Mouse (Mus musculus) 3134 (cell line): ENCODE measurements around the gene Dis3l2.

ENCODE experiments used
- DNase-seq: peaks from one replicate; pipeline ENCODE4 v3.0.0-alpha.2; 2011; ENCODE audit warnings: low spot score; ENCODE audit not compliant: insufficient read length; ENCODE audit errors: extremely low read depth

The Dis3l2 gene

DNA sequence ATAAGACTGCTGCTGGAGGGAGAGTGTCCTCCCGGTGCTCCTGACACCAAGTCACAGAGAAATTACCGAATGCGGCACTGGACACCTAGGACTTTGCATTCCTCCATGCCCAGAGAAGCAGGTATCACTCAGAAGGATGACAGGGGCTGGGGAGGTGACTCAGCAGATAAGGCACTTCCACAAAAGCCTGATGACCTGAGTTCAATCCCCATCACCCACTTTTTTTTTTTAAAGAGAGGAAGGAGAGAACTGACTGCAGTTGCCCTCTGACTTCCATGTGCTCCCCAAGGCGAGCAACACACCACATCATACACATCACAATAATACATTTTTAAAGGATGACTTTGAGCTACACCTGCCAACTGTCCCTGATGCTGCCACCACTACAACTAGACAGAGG, 353.5 kb downstream of the Dis3l2 start:
- no peak for DNase-seq

DNA sequence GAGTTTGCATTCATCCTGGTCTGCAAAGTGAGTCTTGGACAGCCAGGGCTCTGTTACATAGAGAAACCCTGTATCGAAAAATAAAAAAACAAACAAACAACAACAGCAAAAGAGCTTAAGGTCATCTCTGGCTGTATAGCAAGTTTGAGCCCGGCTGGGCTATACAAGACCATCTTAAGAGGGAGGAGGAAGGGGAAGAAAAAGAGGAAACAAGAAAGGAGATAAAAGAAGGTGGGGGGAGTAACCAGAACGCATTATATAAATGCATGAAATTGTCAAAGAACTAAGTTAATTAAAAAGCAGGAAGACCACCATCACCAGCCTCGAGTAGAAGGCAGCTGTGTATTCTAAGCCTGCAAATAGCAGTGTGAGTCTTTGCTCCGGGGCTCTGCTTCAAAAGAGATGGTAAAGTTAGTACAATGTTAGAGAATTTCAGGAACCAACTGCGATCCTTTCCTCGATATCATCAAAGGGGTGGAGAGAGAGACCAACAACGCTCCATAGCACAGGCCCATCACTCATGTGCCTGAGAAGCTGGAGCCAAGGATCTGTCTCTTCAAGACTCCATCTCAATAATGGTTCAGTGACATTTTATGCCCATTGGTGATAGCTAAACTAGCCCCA, 355.5 kb downstream of the Dis3l2 start:
- no peak for DNase-seq

DNA sequence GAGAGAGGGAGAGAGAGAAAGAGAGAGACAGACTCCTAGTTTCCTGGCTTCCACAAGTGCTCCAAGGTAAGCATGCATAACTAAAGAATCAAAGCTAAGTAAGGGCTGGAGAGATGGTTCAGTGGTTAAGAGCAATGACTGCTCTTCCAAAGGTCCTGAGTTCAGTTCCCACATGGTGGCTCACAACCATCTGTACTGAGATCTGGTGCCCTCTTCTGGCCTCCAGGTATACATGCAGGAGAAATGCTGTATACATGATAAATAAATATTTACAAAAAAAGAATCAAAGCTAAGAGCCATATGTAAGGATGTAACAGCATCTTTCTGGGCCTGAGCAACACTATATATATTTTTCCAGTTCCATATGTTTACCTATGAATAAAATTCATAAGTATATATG, 357.3 kb downstream of the Dis3l2 start:
- DNase-seq = no peak

DNA sequence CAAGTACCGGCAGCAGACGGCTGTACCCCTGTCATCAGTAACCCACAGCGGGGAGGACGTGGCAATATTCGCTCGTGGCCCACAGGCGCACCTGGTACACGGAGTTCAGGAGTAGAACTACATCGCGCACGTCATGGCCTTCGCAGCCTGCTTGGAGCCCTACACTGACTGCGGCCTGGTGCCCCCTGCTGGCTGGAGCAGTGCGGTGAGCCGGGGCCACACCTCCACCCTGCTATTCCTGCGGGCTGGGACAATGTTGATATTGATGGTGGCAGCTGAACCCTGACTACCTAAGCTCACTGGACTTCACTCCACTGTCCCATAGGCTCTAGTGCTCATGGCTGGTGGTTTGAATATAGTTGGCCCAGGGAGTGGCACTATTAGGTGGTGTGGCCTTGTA, 367.1 kb downstream of the Dis3l2 start:
- DNase-seq = peak; percentile 30

DNA sequence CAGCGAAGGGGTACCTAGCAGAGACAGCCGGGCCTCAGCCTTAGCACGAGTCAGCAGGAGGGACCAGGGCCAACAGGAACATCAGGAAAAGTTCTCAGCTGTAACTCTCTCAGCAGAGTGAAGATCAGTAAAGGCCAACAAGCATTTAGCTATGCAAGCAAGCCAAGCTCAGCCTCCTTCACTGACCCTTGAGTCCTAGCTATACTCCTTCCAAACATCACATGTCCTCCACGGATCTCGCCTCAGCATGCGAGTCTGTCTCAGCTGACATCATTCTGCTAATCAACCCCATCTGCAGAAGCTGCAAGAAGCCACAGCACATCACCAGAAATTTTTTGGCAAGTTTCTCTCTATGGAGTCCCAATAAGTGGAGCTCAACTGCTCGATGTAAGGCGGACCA, 370.2 kb downstream of the Dis3l2 start:
- no peak for DNase-seq

DNA sequence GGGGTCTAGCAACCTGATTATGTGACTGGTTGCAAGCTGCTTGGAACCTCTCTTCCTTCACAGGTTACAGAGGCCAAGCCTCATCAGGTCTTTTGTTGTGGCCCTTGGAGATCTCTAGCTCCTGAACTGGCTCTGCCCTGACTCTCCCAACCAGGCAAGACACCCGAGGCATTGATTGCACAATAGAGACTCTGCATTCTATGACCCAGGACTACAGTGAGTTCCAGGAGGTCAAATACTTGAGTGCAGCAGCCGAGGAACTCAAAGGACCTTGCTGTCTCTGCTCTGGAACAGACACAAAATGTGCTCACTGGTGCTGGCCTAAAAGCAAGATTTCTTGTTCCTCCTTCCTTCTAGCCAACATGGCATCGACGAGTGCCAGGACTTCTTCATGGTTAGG, 382.6 kb downstream of the Dis3l2 start:
- no peak for DNase-seq

DNA sequence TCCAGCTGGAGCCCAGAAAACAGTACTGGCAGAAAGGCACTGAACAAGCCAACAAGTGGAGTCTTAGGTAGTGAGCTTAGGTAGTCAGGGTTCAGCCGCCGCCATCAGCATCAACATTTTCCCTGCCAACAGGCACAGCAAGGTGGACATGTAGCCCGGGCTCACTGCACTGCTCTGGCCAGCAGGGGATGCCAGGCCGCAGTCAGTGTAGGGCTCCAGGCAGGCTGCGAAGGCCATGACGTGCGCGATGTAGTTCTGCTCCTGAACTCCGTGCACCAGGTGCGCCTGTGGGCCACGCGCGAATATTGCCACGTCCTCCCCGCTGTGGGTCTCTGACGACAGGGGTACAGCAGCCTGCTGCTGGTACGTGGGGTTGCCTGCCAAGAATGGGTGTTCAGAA, 383.4 kb downstream of the Dis3l2 start:
- DNase-seq = no peak

DNA sequence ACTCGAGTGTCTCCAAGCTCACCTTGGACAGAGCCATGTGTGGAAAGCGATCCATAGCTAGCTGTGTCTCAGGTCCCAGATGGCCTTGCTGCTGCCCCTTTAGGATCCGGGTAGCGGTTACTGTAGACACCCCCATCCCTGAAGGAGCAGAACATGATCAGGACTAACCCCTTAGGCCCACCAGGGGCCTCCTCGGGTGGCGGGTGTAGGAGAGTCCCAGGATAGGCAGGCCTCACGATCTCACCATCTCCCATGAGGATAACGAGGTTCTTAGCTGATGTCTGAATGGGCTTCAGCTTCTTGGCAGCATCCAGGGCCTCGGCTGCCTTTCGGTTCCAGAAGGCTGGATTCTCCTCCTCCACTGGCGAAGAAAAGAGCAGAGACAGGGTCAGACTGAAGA, 385.6 kb downstream of the Dis3l2 start:
- no peak for DNase-seq

DNA sequence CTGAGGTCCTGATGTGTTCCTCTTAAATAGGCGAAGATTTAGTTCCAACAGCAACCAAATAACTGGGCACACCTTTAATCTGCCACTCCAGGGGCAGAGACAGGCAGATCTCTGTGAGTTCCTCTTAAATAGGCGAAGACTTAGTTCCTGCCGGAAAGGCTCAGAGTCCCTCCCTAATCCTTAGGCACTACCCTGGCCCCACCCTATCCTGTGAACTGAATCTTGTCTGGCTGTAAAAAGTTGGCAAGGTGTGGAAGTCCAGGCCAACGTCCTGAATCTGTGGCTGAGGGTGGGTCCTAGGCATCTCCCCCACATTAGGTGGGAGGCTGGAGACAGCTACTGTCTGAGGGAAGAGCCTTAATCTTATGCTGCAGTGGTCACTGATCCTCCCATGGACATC, 386.2 kb downstream of the Dis3l2 start, which contains the start of gene Alppl2:
Gene Alppl2 (minus strand): TSS at position 101 of the 400 bp plus-strand sequence.
- DNase-seq = no peak

DNA sequence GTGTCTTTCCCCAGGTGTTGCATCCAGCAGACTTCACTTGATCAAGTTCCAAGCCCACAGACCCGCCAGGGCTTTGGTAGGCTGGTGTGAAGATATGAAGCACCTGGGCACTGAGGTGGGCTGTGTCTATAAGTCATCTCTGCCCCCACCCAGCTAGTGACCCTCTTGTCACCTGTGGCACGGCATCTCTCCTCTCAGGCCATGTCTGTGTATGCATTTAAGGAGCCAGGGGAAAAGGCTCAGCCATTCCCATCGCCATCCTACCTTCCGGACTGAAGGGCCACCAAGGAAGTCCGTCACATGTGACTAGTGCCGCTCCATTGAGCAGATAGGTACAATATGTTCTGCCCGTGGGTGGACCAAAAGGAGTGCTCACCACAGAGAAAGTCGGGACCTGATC, 392.0 kb downstream of the Dis3l2 start:
- no peak for DNase-seq

DNA sequence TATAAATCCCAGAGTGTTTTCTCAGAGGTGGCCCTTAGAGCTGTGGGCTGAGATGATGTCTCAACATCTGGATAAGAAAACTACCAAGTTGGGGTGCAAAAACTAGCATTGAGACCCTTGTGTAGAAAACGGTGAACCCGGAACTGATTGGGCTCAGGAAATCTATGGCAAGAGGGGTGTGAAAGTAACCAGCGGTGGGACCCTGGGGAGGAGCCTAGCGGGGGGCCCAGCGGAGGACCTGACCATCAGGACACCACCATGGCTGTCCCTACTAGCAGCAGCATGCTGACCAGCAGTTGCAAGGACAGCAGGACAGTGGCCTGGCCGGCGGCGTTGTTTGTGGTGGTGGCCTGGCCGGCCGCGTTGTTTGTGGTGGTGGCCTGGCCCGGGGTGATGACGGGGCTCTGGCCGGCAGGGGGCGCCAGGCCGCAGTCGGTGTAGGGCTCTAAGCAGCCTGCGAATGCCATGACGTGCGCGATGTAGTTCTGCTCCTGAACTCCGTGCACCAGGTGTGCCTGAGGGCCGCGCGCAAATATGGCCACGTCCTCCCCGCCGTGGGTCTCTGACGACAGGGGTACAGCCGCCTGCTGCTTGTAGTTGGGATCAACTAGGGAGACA, 394.9 kb downstream of the Dis3l2 start:
- peak; percentile 30 for DNase-seq
